Mouse (Mus musculus) intestine, postnatal 0 days (tissue): ENCODE data around the gene Eftud2. TPM values are rescaled to one million over a fixed set of nuclear protein-coding genes. Genes with fewer than 3 reads are reported as not detected.

ENCODE experiments used
- ATAC-seq: fragments of 200-750 bp; cut with Nextera tagmentation; 2 replicates; pipeline ENCODE4 v1.8.0; 2017; ENCODE audit warnings: mild to moderate bottlenecking, moderate TSS enrichment, moderate library complexity
- H3K27ac ChIP-seq: fragments of 300-500 bp; sonication (generic); 2 replicates; pipeline ENCODE4 v1.5.1; 2014; ENCODE audit warnings: mild to moderate bottlenecking, low read depth, low read length, moderate library complexity
- H3K27me3 ChIP-seq: fragments of 300-500 bp; sonication (generic); replicated peaks from 2 replicates; pipeline ENCODE4 v1.6.1; 2014; ENCODE audit warnings: low read length, mixed read lengths; ENCODE audit not compliant: control insufficient read depth, insufficient read depth
- H3K36me3 ChIP-seq: fragments of 300-500 bp; sonication (generic); 2 replicates; pipeline ENCODE4 v1.6.1; 2014; ENCODE audit warnings: mild to moderate bottlenecking, moderate library complexity; ENCODE audit not compliant: control insufficient read depth, insufficient read depth
- H3K4me1 ChIP-seq: fragments of 300-500 bp; sonication (generic); replicated peaks from 2 replicates; pipeline ENCODE4 v1.6.1; 2014; ENCODE audit warnings: antibody characterized with exemption, low read length, mixed read lengths; ENCODE audit not compliant: control insufficient read depth, insufficient read depth
- H3K4me2 ChIP-seq: fragments of 300-500 bp; sonication (generic); replicated peaks from 2 replicates; pipeline ENCODE4 v1.6.1; 2014; ENCODE audit warnings: low read depth, mild to moderate bottlenecking, moderate library complexity
- H3K4me3 ChIP-seq: fragments of 300-500 bp; sonication (generic); 2 replicates; pipeline ENCODE4 v1.5.1; 2014; ENCODE audit warnings: low read depth, low read length
- H3K9ac ChIP-seq: fragments of 300-500 bp; sonication (generic); 2 replicates; pipeline ENCODE4 v1.6.1; 2014; ENCODE audit warnings: mild to moderate bottlenecking, low read depth, low read length
- H3K9me3 ChIP-seq: fragments of 300-500 bp; sonication (generic); 2 replicates; pipeline ENCODE4 v1.6.1; 2016; ENCODE audit warnings: mixed run types; ENCODE audit not compliant: control insufficient read depth
- CTCF ChIP-seq: sonication (generic); IDR thresholded peaks from 2 replicates; pipeline ENCODE4 v1.5.1; 2016; ENCODE audit warnings: low read depth, mild to moderate bottlenecking, control low read depth, antibody characterized with exemption, moderate library complexity
- WGBS: fragments of 180-500 bp; shearing (Covaris S2); extraction: QIAGEN DNeasy Blood & Tissue Kit; methylation state at CpG from one replicate; pipeline ENCODE4 v1.1.7; 2014; 5-methylcytosine and 5-hydroxymethylcytosine counted together
- polyA plus RNA-seq: library from polyadenylated mRNA; unstranded; fragments of >200 nt; fragmentation: Nextera tagmentation; extraction: Ambion mirVana; gene quantifications from 2 replicates; pipeline ENCODE4 v1.2.1, GENCODE M21; 2015

The Eftud2 gene
- polyA plus RNA-seq, 1 experiment from 2014 or later, result 50.9 TPM

GRCm38 (mm10) chr11:102827097-102827496 is 53.7 kb downstream of the Eftud2 start:
- WGBS, result 55% methylated on average over 4 of the region's 4 CpGs
- H3K9ac ChIP-seq, result no peak overlapping the region
- TF ChIP-seq CTCF, result no peak
- no peak overlapping the region for H3K4me3 ChIP-seq
- H3K27me3 ChIP-seq, result peaks cover 6% of the 10 kb centered on the region; the same call in 1 of the 2 replicates
- H3K4me2 ChIP-seq, result no peak overlapping the region
- H3K36me3 ChIP-seq, result no peaks in the 10 kb centered on the region
- H3K9me3 ChIP-seq, result no peaks in the 10 kb centered on the region
- no peak overlapping the region for H3K27ac ChIP-seq
- no peaks in the 10 kb centered on the region for H3K4me1 ChIP-seq
- no peak for ATAC-seq

- Histone ChIP-seq H3K36me3 (no peaks in the 10 kb centered on the region), H3K9me3 (no peaks in the 10 kb centered on the region), H3K4me3 (no peak overlapping the region), H3K4me2 (no peak overlapping the region), H3K27ac (no peak overlapping the region), H3K9ac (no peak overlapping the region), H3K27me3 (peaks cover 8% of the 10 kb centered on the region; the same call in 1 of the 2 replicates), H3K4me1 (no peaks in the 10 kb centered on the region)
- no peak for ATAC-seq
- 90% methylated on average over 2 of the region's 2 CpGs for WGBS
- TF ChIP-seq CTCF, result no peak
These were observed 54.3 kb downstream of the Eftud2 start for GRCm38 (mm10) chr11:102826476-102826875.

- peaks cover 40% of the 10 kb centered on the region for H3K27me3 ChIP-seq
- no peak overlapping the region for H3K27ac ChIP-seq
- H3K4me1 ChIP-seq, result no peaks in the 10 kb centered on the region
- H3K9me3 ChIP-seq, result no peaks in the 10 kb centered on the region
- ATAC-seq, result no peak
- no peak for TF ChIP-seq CTCF
- no peaks in the 10 kb centered on the region for H3K36me3 ChIP-seq
- no peak overlapping the region for H3K4me3 ChIP-seq
- no peak overlapping the region for H3K9ac ChIP-seq
- WGBS, result 43% methylated on average over 6 of the region's 6 CpGs
- no peak overlapping the region for H3K4me2 ChIP-seq
These were observed 59.6 kb downstream of the Eftud2 start for GRCm38 (mm10) chr11:102821231-102821630.

GRCm38 (mm10) chr11:102820432-102820831 is 60.4 kb downstream of the Eftud2 start:
- no peaks in the 10 kb centered on the region for H3K36me3 ChIP-seq
- H3K4me2 ChIP-seq, result no peak overlapping the region
- 35% methylated on average over 3 of the region's 3 CpGs for WGBS
- no peak overlapping the region for H3K27ac ChIP-seq
- no peak for TF ChIP-seq CTCF
- no peak overlapping the region for H3K9ac ChIP-seq
- peaks cover 40% of the 10 kb centered on the region for H3K27me3 ChIP-seq
- no peak for ATAC-seq
- H3K4me1 ChIP-seq, result no peaks in the 10 kb centered on the region
- H3K4me3 ChIP-seq, result no peak overlapping the region
- no peaks in the 10 kb centered on the region for H3K9me3 ChIP-seq

GRCm38 (mm10) chr11:102819783-102820385 is 60.9 kb downstream of the Eftud2 start:
- no peak for ATAC-seq
- Histone ChIP-seq H3K27ac (peak overlapping the region; percentile 88), H3K27me3 (peaks cover 40% of the 10 kb centered on the region), H3K4me3 (peak overlapping the region; percentile 70), H3K9me3 (no peaks in the 10 kb centered on the region), H3K9ac (no peak overlapping the region), H3K4me2 (peak overlapping the region; percentile 77), H3K36me3 (no peaks in the 10 kb centered on the region), H3K4me1 (no peaks in the 10 kb centered on the region)
- WGBS, result 11% methylated on average over 14 of the region's 14 CpGs
- TF ChIP-seq CTCF, result no peak

- no peaks in the 10 kb centered on the region for H3K4me1 ChIP-seq
- no peaks in the 10 kb centered on the region for H3K9me3 ChIP-seq
- H3K9ac ChIP-seq, result peak within 1 kb of the TSS; percentile 73
- H3K36me3 ChIP-seq, result no peaks in the 10 kb centered on the region
- H3K27ac ChIP-seq, result peak within 1 kb of the TSS; percentile 88
- peak within 1 kb of the TSS; percentile 77 for H3K4me2 ChIP-seq
- peaks cover 40% of the 10 kb centered on the region for H3K27me3 ChIP-seq
- peak within 1 kb of the TSS; percentile 70 for H3K4me3 ChIP-seq
- under 1% methylated on average over 81 of the region's 97 CpGs for WGBS
- ATAC-seq, result peak; percentile 59
- peak; percentile 47 for TF ChIP-seq CTCF
These were observed 61.6 kb downstream of the Eftud2 start, which contains the start of gene Gjc1 for GRCm38 (mm10) chr11:102819021-102819782. Gjc1 (minus strand) TSS chr11:102819700.
